Mouse (Mus musculus): ENCODE results near the gene Myo5c.

- TF ChIP-seq POLR2A (IDR thresholded peaks at IDR 0.05; ENCODE audit: low read depth, low read length) (no peak), CTCF (conservative IDR thresholded peaks at IDR 0.05; ENCODE audit: insufficient read depth, insufficient read length, low read depth, low read length) (no peak)
These were observed 96.2 kb downstream of the Myo5c start for GRCm38 (mm10) chr9:75328047-75328446.

Measured in kidney, adult 2 months (tissue).